Mouse (Mus musculus): ENCODE data around the gene Unc5c.

Gene Unc5c

GRCm38 (mm10) chr3:141601072-141601549 lies 136.1 kb downstream of the Unc5c start:
- DNase-seq: no peak

- no peak for DNase-seq
These were observed 151.7 kb downstream of the Unc5c start for GRCm38 (mm10) chr3:141616718-141617117.

- DNase-seq: no peak
These were observed 153.7 kb downstream of the Unc5c start for GRCm38 (mm10) chr3:141618675-141619074.

- DNase-seq: no peak
These were observed 156.5 kb downstream of the Unc5c start for GRCm38 (mm10) chr3:141621496-141621895.

- no peak for DNase-seq
These were observed 162.1 kb downstream of the Unc5c start for GRCm38 (mm10) chr3:141626935-141627638.

- no peak for DNase-seq
These were observed 162.6 kb downstream of the Unc5c start for GRCm38 (mm10) chr3:141627639-141627977.

GRCm38 (mm10) chr3:141629431-141629830 lies 164.4 kb downstream of the Unc5c start:
- no peak for DNase-seq

- DNase-seq: no peak
These were observed 172.9 kb downstream of the Unc5c start for GRCm38 (mm10) chr3:141637900-141638299.

- no peak for DNase-seq
These were observed 179.2 kb downstream of the Unc5c start for GRCm38 (mm10) chr3:141644264-141644663.

- no peak for DNase-seq
These were observed 181.6 kb downstream of the Unc5c start for GRCm38 (mm10) chr3:141646588-141646987.

- no peak for DNase-seq
These were observed 185.6 kb downstream of the Unc5c start for GRCm38 (mm10) chr3:141650658-141651057.

GRCm38 (mm10) chr3:141653915-141654314 lies 188.9 kb downstream of the Unc5c start:
- no peak for DNase-seq

GRCm38 (mm10) chr3:141659041-141659789 lies 194.2 kb downstream of the Unc5c start:
- DNase-seq: no peak

- no peak for DNase-seq
These were observed 195.3 kb downstream of the Unc5c start for GRCm38 (mm10) chr3:141660065-141661062.

- no peak for DNase-seq
These were observed 224.1 kb downstream of the Unc5c start for GRCm38 (mm10) chr3:141689113-141689512.

GRCm38 (mm10) chr3:141690676-141691075 lies 225.7 kb downstream of the Unc5c start:
- no peak for DNase-seq

- no peak for DNase-seq
These were observed 226.4 kb downstream of the Unc5c start for GRCm38 (mm10) chr3:141691418-141691817.

GRCm38 (mm10) chr3:141691846-141692245 lies 226.8 kb downstream of the Unc5c start:
- DNase-seq: no peak

GRCm38 (mm10) chr3:141699177-141699576 lies 234.2 kb downstream of the Unc5c start:
- DNase-seq: no peak

GRCm38 (mm10) chr3:141701381-141701909 lies 236.4 kb downstream of the Unc5c start:
- DNase-seq: no peak

GRCm38 (mm10) chr3:141711601-141712000 lies 246.6 kb downstream of the Unc5c start:
- no peak for DNase-seq

- no peak for DNase-seq
These were observed 251.4 kb downstream of the Unc5c start for GRCm38 (mm10) chr3:141716371-141716770.

GRCm38 (mm10) chr3:141719050-141719449 lies 254.0 kb downstream of the Unc5c start:
- DNase-seq: no peak
